23 mouse cellular contexts compared by ENCODE assay signal in the genomic region with DNA sequence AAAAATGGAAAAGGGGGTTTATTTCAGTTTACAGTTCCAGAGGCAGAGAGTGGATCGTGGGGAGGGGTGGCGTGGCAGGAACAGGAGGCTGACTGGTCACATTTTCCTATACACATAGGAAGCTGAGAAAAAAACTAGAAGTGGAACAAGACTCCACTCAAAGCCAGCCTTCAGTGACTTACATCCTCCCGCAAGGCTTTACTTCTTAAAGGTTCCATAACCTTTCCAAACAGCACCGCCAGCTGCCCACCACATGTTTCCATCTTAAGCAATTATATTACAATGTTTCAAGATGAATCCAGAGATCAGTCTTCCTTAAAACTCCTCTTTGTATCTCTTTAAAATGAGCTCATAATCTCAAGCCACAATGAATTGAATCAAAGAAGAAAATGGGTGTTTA.
A peak's percentile ranks its signal among the peaks of the same experiment; 100 is the strongest.
DNase-seq lines count a peak whose midpoint lies in the region; ATAC-seq lines count a peak whose summit lies in the region.
"Had no signal": no experiment of that assay in that cellular context is flagged by ENCODE, and none has a peak within 500 bp of the region (broad histone marks: within the 10 kb centered on the region; RNA-seq: fewer than 3 reads in every experiment).

No protein-coding gene starts in this region.

- no peaks in the 10 kb centered on the region for H3K27me3 ChIP-seq in limb, embryonic 13.5 days
- no peaks in the 10 kb centered on the region for H3K27me3 ChIP-seq in limb, embryonic 10.5 days (ENCODE audit: low read depth, poor library complexity, severe bottlenecking)
- H3K27me3 ChIP-seq in embryonic facial prominence, embryonic 12.5 days, result no peaks in the 10 kb centered on the region
- no peaks in the 10 kb centered on the region for H3K27me3 ChIP-seq in limb, embryonic 15.5 days
- H3K27me3 ChIP-seq: embryonic facial prominence, embryonic 13.5 days; heart, embryonic 13.5 days had no signal

- H3K4me2 ChIP-seq in limb, embryonic 13.5 days (replicated peaks), result no peak overlapping the region
- H3K4me2 ChIP-seq in embryonic facial prominence, embryonic 12.5 days (replicated peaks), result no peak overlapping the region
- H3K4me2 ChIP-seq in limb, embryonic 15.5 days, result no peak overlapping the region
- H3K4me2 ChIP-seq: embryonic facial prominence, embryonic 13.5 days; heart, embryonic 13.5 days; hindbrain, embryonic 14.5 days had no signal

- no peaks in the 10 kb centered on the region for H3K36me3 ChIP-seq in limb, embryonic 13.5 days
- H3K36me3 ChIP-seq in limb, embryonic 10.5 days, result no peaks in the 10 kb centered on the region
- no peaks in the 10 kb centered on the region for H3K36me3 ChIP-seq in embryonic facial prominence, embryonic 12.5 days
- H3K36me3 ChIP-seq in limb, embryonic 15.5 days, result no peaks in the 10 kb centered on the region
- H3K36me3 ChIP-seq: embryonic facial prominence, embryonic 13.5 days; heart, embryonic 10.5 days; heart, embryonic 13.5 days had no signal

- peak overlapping the region; percentile 28; the same call in 1 of the 2 replicates for H3K27ac ChIP-seq in limb, embryonic 13.5 days
- H3K27ac ChIP-seq in limb, embryonic 10.5 days, result no peak overlapping the region
- H3K27ac ChIP-seq in embryonic facial prominence, embryonic 12.5 days, result no peak overlapping the region
- peak overlapping the region; percentile 27 for H3K27ac ChIP-seq in limb, embryonic 15.5 days
- H3K27ac ChIP-seq: embryonic facial prominence, embryonic 13.5 days; heart, embryonic 10.5 days; heart, embryonic 13.5 days; hindbrain, embryonic 14.5 days; hindbrain, postnatal 0 days had no signal

- H3K9ac ChIP-seq in limb, embryonic 13.5 days, result no peak overlapping the region
- H3K9ac ChIP-seq in embryonic facial prominence, embryonic 12.5 days, result no peak overlapping the region
- H3K9ac ChIP-seq in limb, embryonic 15.5 days, result no peak overlapping the region
- H3K9ac ChIP-seq: embryonic facial prominence, embryonic 13.5 days; heart, embryonic 13.5 days; hindbrain, embryonic 14.5 days had no signal

- WGBS in limb, embryonic 13.5 days, result 29% methylated on average over 4 of the region's 4 CpGs
- 73% methylated on average over 4 of the region's 4 CpGs for WGBS in limb, embryonic 10.5 days
- 53% methylated on average over 4 of the region's 4 CpGs for WGBS in embryonic facial prominence, embryonic 12.5 days
- WGBS in limb, embryonic 15.5 days, result 37% methylated on average over 4 of the region's 4 CpGs

- H3K9me3 ChIP-seq in limb, embryonic 13.5 days, result no peaks in the 10 kb centered on the region
- no peaks in the 10 kb centered on the region for H3K9me3 ChIP-seq in limb, embryonic 10.5 days (replicated peaks)
- H3K9me3 ChIP-seq in embryonic facial prominence, embryonic 12.5 days, result no peaks in the 10 kb centered on the region
- H3K9me3 ChIP-seq in limb, embryonic 15.5 days, result no peaks in the 10 kb centered on the region
- H3K9me3 ChIP-seq: embryonic facial prominence, embryonic 13.5 days; heart, embryonic 10.5 days; heart, embryonic 13.5 days had no signal

- peaks cover 15% of the 10 kb centered on the region; the same call in 1 of the 2 replicates for H3K4me1 ChIP-seq in limb, embryonic 13.5 days
- peaks cover 12% of the 10 kb centered on the region for H3K4me1 ChIP-seq in limb, embryonic 10.5 days
- no peaks in the 10 kb centered on the region for H3K4me1 ChIP-seq in embryonic facial prominence, embryonic 12.5 days
- H3K4me1 ChIP-seq in limb, embryonic 15.5 days, result no peaks in the 10 kb centered on the region; the same call in 1 of the 2 replicates
- H3K4me1 ChIP-seq: heart, embryonic 10.5 days; heart, embryonic 13.5 days had no signal

- DNase-seq in embryo, embryonic 11 days, result peak; percentile 15
- no peak for DNase-seq in embryo, embryonic 10.5 days (ENCODE audit: low spot score)
- no peak for DNase-seq in limb, embryonic 10.5 days (ENCODE audit: low spot score)
- no peak for DNase-seq in urinary bladder, postnatal 36 days (ENCODE audit: low spot score in 2 of 2)
- DNase-seq: adrenal gland, postnatal 10 days; adrenal gland, postnatal 36 days; cerebellum, adult 18-20 months; cerebellum, adult 9-10 months; cerebellum, postnatal 14 days; gastrocnemius, postnatal 25 days; heart, adult 18-20 months; heart, postnatal 14 days; heart, postnatal 4 days had no signal

- peak; percentile 40; the same call in 1 of the 2 replicates for ATAC-seq in limb, embryonic 13.5 days (ENCODE audit: low FRiP score, low read depth)
- 0 out of 2 replicates have a peak, but pooled peaks have one; percentile 15 for ATAC-seq in embryonic facial prominence, embryonic 12.5 days (ENCODE audit: insufficient number of reproducible peaks, insufficient read depth, low FRiP score, low TSS enrichment)
- ATAC-seq in limb, embryonic 15.5 days (ENCODE audit: insufficient number of reproducible peaks, low FRiP score, low TSS enrichment, low read depth), result no peak
- ATAC-seq: forebrain, embryonic 14.5 days; hindbrain, postnatal 0 days; inflammation-experienced regulatory T-cells, adult 6 months had no signal

- no peak overlapping the region for H3K4me3 ChIP-seq in limb, embryonic 13.5 days
- no peak overlapping the region for H3K4me3 ChIP-seq in limb, embryonic 10.5 days
- H3K4me3 ChIP-seq in embryonic facial prominence, embryonic 12.5 days, result no peak overlapping the region
- no peak overlapping the region for H3K4me3 ChIP-seq in limb, embryonic 15.5 days
- H3K4me3 ChIP-seq: embryonic facial prominence, embryonic 13.5 days; heart, embryonic 10.5 days; heart, embryonic 13.5 days had no signal

Comparison
In these comparisons a context has a peak if more than half of its experiments do, and no peak if none do; other contexts are left out.
1. H3K27ac ChIP-seq: peak in limb, embryonic 13.5 days (single experiment) and limb, embryonic 15.5 days (single experiment); none in limb, embryonic 10.5 days (single experiment) and embryonic facial prominence, embryonic 12.5 days (single experiment).